Mouse (Mus musculus): Measurements from ENCODE around the gene Atp12a. TPM values are rescaled to one million over a fixed set of nuclear protein-coding genes. Genes with fewer than 3 reads are reported as not detected.

Atp12a gene
- polyA plus RNA-seq, 1 experiment: 0.09 TPM

DNA sequence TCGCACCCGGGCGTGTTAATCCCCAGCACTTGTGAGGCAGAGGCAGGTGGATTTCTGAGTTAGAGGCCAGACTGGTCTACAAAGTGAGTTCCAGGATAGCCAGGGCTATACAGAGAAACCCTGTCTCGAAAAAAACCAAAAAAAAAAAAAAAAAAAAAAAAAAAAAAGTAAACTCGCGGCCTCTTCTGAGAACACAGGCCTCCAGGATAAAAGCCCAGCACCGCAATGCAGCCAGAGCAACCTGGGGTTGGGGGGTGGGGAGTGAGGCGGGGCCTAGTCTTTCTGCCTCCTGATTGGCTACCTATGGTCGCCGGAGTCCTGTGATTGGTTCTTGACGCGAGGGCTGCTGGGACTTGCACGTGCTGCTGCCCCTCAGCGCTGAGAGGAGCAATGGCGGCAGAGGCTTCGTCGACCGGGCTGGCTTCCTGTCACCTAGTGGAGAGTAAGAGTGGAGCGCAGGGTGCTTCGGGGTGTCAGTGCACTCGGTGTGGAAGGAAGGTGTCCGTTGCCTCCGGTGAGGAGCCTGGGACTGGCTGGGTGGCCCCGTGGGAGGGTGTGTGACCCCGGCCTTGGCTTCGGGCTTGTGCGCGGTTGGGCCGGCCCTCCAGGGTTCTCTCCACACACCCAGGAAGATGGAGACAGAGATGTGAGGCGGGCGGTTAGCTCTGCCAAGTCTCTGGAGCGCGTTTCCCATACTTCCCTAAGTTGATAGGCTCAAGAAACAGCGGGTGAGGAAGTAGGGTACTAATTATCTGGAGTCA is 37.6 kb downstream of the Atp12a start, which contains the start of gene Rnf17:
Gene Rnf17 (plus strand): TSS at position 271 of the 761 bp plus-strand sequence.
- Histone ChIP-seq H3K36me3 (ENCODE audit: control insufficient read depth, insufficient read depth, low read length) (no peaks in the 10 kb centered on the region), H3K27ac (ENCODE audit: control insufficient read depth, insufficient read depth, low read depth, low read length) (peak within 1 kb of the TSS; percentile 98), H3K27me3 (ENCODE audit: control insufficient read depth, insufficient read depth, low read length) (no peaks in the 10 kb centered on the region), H3K4me1 (ENCODE audit: control insufficient read depth, insufficient read depth, low read length) (no peaks in the 10 kb centered on the region), H3K4me3 (ENCODE audit: control insufficient read depth, low read depth, low read length) (peak within 1 kb of the TSS; percentile 100)
- TF ChIP-seq POLR2A (IDR thresholded peaks at IDR 0.05; ENCODE audit: control insufficient read depth, low read depth, low read length): peak; percentile 99
- TF ChIP-seq CTCF (IDR thresholded peaks at IDR 0.05; ENCODE audit: control insufficient read depth, insufficient read depth, insufficient replicate concordance, low read depth, low read length): peak; percentile 3; the same call in 1 of the 2 replicates

DNA sequence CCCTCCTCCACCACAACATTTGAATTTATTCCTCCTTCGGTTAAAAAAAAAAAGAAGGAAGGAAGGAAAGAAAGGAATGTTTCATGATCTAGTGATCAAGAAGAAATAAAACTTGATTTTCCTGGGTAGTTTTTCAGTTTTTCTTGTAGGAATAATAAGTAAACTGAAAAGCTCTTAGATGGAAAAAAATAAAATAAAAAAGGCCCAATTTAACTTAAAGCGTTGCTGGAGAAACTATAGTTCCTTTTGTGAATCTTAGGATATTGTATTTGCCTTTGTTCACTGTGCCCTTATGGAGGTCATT is 38.2 kb downstream of the Atp12a start:
- peak overlapping the region; percentile 98 for H3K27ac ChIP-seq (ENCODE audit: control insufficient read depth, insufficient read depth, low read depth, low read length)
- H3K27me3 ChIP-seq (ENCODE audit: control insufficient read depth, insufficient read depth, low read length): no peaks in the 10 kb centered on the region
- H3K36me3 ChIP-seq (ENCODE audit: control insufficient read depth, insufficient read depth, low read length): no peaks in the 10 kb centered on the region
- H3K4me1 ChIP-seq (ENCODE audit: control insufficient read depth, insufficient read depth, low read length): no peaks in the 10 kb centered on the region
- peak overlapping the region; percentile 100 for H3K4me3 ChIP-seq (ENCODE audit: control insufficient read depth, low read depth, low read length)
- TF ChIP-seq CTCF (IDR thresholded peaks at IDR 0.05; ENCODE audit: control insufficient read depth, insufficient read depth, insufficient replicate concordance, low read depth, low read length): no peak
- TF ChIP-seq POLR2A (IDR thresholded peaks at IDR 0.05; ENCODE audit: control insufficient read depth, low read depth, low read length): no peak

Other genes starting within 250 kb of the Atp12a start
- not detected in 2 replicates for gene Gzme, start 244.4 kb upstream of the Atp12a start, polyA plus RNA-seq (2012; rRNA removed)
- not detected in 2 replicates for gene Gzmd, start 232.5 kb upstream of the Atp12a start, polyA plus RNA-seq (2012; rRNA removed)
- not detected in 2 replicates for gene Gzmg, start 205.5 kb upstream of the Atp12a start, polyA plus RNA-seq (2012; rRNA removed)
- 49.9 and 57.5 TPM in 2 replicates for gene Gzmn, start 190.5 kb upstream of the Atp12a start, polyA plus RNA-seq (2012; rRNA removed)
- gene Gzmf, start 153.7 kb upstream of the Atp12a start, polyA plus RNA-seq (2012; rRNA removed): not detected in 2 replicates
- gene Gzmc, start 130.4 kb upstream of the Atp12a start, polyA plus RNA-seq (2012; rRNA removed): not detected in 2 replicates
- not detected in 2 replicates for gene Gzmb, start 102.8 kb upstream of the Atp12a start, polyA plus RNA-seq (2012; rRNA removed)
- gene Rnf17, start 37.5 kb downstream of the Atp12a start, polyA plus RNA-seq (2012; rRNA removed): 39.2 and 51.0 TPM in 2 replicates
- gene Cenpj, start 210.4 kb downstream of the Atp12a start, polyA plus RNA-seq (2012; rRNA removed): 4.5 and 6.6 TPM in 2 replicates
- gene Parp4, start 210.6 kb downstream of the Atp12a start, polyA plus RNA-seq (2012; rRNA removed): 0.90 and 1.6 TPM in 2 replicates

Data from testis, adult 2 months (tissue).